Comparison of ENCODE assay signal across 8 mouse cellular contexts in the genomic region with DNA sequence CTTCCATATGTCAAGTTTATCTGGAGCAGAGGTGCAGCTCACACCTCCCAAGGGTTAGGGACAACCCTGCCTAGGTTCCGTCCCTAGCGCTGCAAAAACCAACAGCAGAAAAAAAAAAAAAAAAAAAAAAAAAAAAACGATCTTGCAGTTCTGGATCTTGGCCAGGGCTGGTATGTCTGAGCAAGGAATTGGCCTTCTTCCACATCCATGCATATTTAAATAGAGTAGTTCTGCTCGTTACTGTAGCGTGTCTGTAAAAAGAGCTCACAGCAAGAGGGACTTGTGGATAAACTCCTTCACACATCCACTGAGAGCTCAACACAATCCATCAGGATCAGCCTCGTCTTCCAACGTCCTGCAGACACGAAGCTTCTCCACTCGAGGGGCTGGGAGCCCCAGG.
DNase-seq lines count a peak whose midpoint lies in the region; ATAC-seq and TF ChIP-seq lines count a peak whose summit lies in the region.

No protein-coding gene starts in this region.

- no peak for ATAC-seq in embryonic facial prominence, embryonic 15.5 days (ENCODE audit: insufficient number of reproducible peaks, low FRiP score, low TSS enrichment, low read depth)
- no peak for ATAC-seq in limb, embryonic 13.5 days (ENCODE audit: low FRiP score, low read depth)

- WGBS in embryonic facial prominence, embryonic 15.5 days: 10% methylated on average over 9 of the region's 9 CpGs
- WGBS in limb, embryonic 13.5 days: 26% methylated on average over 9 of the region's 9 CpGs

- intact Hi-C loops in left cerebral cortex, postnatal 14 days (cut with DNase I): no loop called here
- intact Hi-C loops in left cerebral cortex, adult 2 months (cut with DNase I): no loop called here

- H3K4me3 ChIP-seq in left cerebral cortex, adult 2 months: no peak overlapping the region
- H3K4me3 ChIP-seq in embryonic facial prominence, embryonic 15.5 days (replicated peaks): no peak overlapping the region
- no peak overlapping the region for H3K4me3 ChIP-seq in limb, embryonic 13.5 days

- DNase-seq in cerebellum, adult 8-10 months: peak; percentile 29
- no peak for DNase-seq in cerebellum, postnatal 36 days
- DNase-seq in left cerebral cortex, postnatal 14 days (ENCODE audit: low spot score in 2 of 2): peak; percentile 49 to 77
- DNase-seq in left cerebral cortex, adult 2 months (ENCODE audit: extremely low spot score in 1 of 2, low spot score in 2 of 2): no peak
- no peak for DNase-seq in spleen, postnatal 14 days (ENCODE audit: low spot score in 2 of 2)
- no peak for DNase-seq in adrenal gland, adult 18-20 months (ENCODE audit: low spot score in 2 of 2)

- H3K36me3 ChIP-seq in embryonic facial prominence, embryonic 15.5 days: no peaks in the 10 kb centered on the region
- H3K36me3 ChIP-seq in limb, embryonic 13.5 days: no peaks in the 10 kb centered on the region

- H3K9me3 ChIP-seq in embryonic facial prominence, embryonic 15.5 days (replicated peaks): no peaks in the 10 kb centered on the region
- H3K9me3 ChIP-seq in limb, embryonic 13.5 days: no peaks in the 10 kb centered on the region

- peaks cover 49% of the 10 kb centered on the region for H3K4me1 ChIP-seq in embryonic facial prominence, embryonic 15.5 days
- H3K4me1 ChIP-seq in limb, embryonic 13.5 days: peaks cover 44% of the 10 kb centered on the region

- no peak for TF ChIP-seq CTCF in left cerebral cortex, adult 2 months (IDR thresholded peaks at IDR 0.05)

- no peak overlapping the region for H3K27ac ChIP-seq in left cerebral cortex, adult 2 months
- H3K27ac ChIP-seq in embryonic facial prominence, embryonic 15.5 days (replicated peaks): peak overlapping the region; percentile 82
- H3K27ac ChIP-seq in limb, embryonic 13.5 days: peak overlapping the region; percentile 93

- no peak overlapping the region for H3K9ac ChIP-seq in embryonic facial prominence, embryonic 15.5 days
- H3K9ac ChIP-seq in limb, embryonic 13.5 days: no peak overlapping the region

- H3K27me3 ChIP-seq in embryonic facial prominence, embryonic 15.5 days: no peaks in the 10 kb centered on the region
- H3K27me3 ChIP-seq in limb, embryonic 13.5 days: no peaks in the 10 kb centered on the region

- no peak overlapping the region for H3K4me2 ChIP-seq in embryonic facial prominence, embryonic 15.5 days (replicated peaks)
- H3K4me2 ChIP-seq in limb, embryonic 13.5 days (replicated peaks): 0 out of 2 replicates have a peak overlapping the region, but pooled peaks have one; percentile 28

Comparison
In these comparisons a context has a peak if more than half of its experiments do, and no peak if none do; other contexts are left out.
1. DNase-seq: peak in cerebellum, adult 8-10 months (single experiment) and left cerebral cortex, postnatal 14 days (2 of 2); none in cerebellum, postnatal 36 days (0 of 2), left cerebral cortex, adult 2 months (0 of 2), spleen, postnatal 14 days (0 of 2) and adrenal gland, adult 18-20 months (0 of 2).